Mouse (Mus musculus) olfactory bulb, adult 2 months (tissue): ENCODE data around the gene Dctn1.

ENCODE experiments used
- CTCF ChIP-seq: fragments of 200-500 bp; IDR thresholded peaks from 2 replicates; pipeline ENCODE4 v1.5.1; 2012; ENCODE audit warnings: low read depth, mild to moderate bottlenecking, low read length, moderate library complexity; ENCODE audit not compliant: insufficient read depth
- POLR2A ChIP-seq: fragments of 200-500 bp; IDR thresholded peaks from 2 replicates; pipeline ENCODE4 v1.6.1; 2012; ENCODE audit warnings: mild to moderate bottlenecking, low read depth, low read length, moderate library complexity; ENCODE audit not compliant: insufficient read depth

DNA sequence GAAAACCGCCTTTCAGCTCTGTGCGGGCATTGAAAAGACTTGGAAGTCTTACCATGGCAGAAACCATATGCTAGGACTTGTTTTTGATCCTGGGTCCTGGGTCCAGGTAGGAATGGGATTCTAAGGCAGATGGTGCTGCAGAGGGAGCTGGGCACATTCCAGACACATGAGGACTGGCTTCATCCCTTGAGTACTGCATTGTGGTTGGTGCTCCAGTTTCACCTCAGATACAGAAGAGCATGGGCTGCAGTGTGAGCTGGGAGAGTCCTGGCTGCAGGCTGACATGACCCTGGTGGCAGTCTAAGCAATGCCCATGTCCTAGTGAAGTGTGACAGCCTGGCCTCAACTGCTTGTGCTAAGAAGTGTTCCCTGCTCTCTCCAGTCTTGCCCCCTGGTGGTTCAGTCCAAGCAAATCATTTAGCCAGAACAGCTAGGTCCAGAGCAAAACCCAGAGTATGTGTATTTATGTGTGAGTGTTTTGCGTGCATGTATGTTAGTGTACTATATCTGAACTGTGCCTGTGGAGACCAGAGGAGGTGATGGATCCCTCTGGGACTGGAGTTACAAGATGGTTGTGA, 19.2 kb downstream of the Dctn1 start:
- TF ChIP-seq POLR2A (no peak), CTCF (peak; percentile 7; the same call in 1 of the 2 replicates)
